Mouse (Mus musculus) brain, embryonic 14.5 days (tissue): Measurements from ENCODE around the gene Boc. TPM values are rescaled to one million over a fixed set of nuclear protein-coding genes. Genes with fewer than 3 reads are reported as not detected.
A peak's percentile ranks its signal among the peaks of the same experiment; 100 is the strongest.

Experiments
- DNase-seq: peaks from one replicate; pipeline ENCODE4 v3.0.0-alpha.2; 2011; ENCODE audit warnings: low read depth
- CTCF ChIP-seq: fragments of 200-500 bp; IDR thresholded peaks from 2 replicates; pipeline ENCODE4 v1.5.1; 2012; ENCODE audit warnings: inconsistent platforms, mild to moderate bottlenecking, moderate library complexity, borderline replicate concordance; ENCODE audit not compliant: insufficient read depth, insufficient read length; ENCODE audit errors: extremely low read depth
- POLR2A ChIP-seq: fragments of 200-500 bp; IDR thresholded peaks from 2 replicates; pipeline ENCODE4 v1.6.1; 2012; ENCODE audit warnings: mild to moderate bottlenecking, inconsistent platforms, borderline replicate concordance; ENCODE audit not compliant: poor library complexity, insufficient read depth, insufficient read length, severe bottlenecking; ENCODE audit errors: extremely low read depth
- polyA plus RNA-seq: library from polyadenylated mRNA; depleted of rRNA; stranded (reverse); fragments of >200 nt; gene quantifications from 2 replicates; pipeline ENCODE4 v1.2.3, GENCODE M21; 2012

Gene Boc
- polyA plus RNA-seq, 1 experiment = 20.2 TPM

DNA sequence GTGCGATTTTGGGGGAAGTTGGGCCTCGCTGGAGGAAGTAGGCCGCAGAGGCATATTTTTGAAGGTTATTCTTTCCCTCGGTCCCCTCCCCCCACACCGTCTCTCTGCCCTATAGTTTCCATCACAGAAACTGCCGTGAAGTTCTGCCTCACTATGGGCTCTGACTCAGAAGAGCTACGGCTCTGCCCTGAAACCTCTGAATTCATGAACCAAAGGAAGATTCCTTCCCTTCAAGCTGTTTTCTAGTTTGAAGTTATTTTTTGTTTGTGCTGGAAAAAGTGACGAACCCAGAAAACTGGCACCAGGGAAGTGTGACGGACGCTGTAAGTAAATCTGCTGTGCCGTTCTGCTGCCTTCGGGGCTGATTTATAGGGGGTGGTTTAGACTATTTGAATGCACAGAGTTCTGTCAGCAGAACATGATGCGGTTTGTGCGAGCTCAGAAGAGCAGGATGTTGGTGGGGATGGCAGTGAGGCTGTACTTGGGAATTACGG lies 61.7 kb downstream of the Boc start:
- TF ChIP-seq CTCF = no peak
- TF ChIP-seq POLR2A = no peak
- no peak for DNase-seq

DNA sequence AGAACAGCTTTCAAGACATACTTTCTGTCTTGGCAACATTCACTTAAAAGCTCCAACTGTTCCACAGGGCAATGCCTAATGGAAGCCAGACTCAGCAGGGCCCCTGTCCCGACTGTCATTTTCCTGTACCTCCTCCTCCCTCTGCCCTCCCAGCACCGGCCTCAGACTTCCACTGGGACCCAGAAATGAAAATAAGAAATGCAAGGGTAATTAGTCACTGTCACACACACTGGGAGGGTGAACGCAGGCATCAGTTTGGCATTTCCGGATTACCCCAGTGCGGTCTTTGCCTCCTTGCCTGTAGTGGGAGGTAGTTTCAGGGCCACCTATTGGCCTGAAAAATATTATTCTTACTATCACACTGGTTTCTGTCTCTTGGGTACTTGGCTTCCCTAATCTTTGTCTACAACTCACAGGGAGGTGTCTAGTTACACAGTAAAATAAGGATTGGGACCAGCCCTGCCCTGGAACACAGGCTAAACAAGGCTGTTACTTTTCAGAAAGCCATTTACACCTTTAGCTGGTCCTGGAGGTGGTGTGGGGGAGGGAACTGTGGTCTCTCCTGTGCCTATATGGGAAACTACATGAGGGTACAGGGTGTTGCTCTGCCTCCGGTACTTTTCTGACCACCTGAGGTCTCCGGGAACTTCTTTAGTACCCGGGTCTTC lies 64.1 kb downstream of the Boc start:
- TF ChIP-seq POLR2A (no peak), CTCF (no peak)
- DNase-seq = peak; percentile 76

DNA sequence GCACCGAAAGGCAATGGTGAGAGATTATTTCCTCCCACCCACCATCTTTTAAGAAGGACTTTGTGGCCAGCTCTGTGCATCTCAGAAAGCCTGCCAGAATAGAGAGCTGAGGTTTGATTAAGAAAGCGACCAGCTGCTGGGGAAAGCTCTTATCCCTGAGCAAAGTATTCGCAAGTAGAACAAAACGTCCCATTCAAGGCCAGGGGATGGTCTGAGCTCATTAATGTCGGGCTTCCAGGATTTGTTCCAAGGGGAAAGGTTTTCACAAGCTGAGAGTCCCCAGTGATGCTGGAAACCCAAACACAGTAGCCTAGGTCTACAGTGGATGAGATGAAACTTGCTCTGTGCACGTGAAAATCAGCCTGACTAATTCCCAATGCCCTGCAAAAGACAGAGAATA lies 64.8 kb downstream of the Boc start:
- TF ChIP-seq POLR2A (no peak), CTCF (no peak)
- DNase-seq = peak; percentile 93

DNA sequence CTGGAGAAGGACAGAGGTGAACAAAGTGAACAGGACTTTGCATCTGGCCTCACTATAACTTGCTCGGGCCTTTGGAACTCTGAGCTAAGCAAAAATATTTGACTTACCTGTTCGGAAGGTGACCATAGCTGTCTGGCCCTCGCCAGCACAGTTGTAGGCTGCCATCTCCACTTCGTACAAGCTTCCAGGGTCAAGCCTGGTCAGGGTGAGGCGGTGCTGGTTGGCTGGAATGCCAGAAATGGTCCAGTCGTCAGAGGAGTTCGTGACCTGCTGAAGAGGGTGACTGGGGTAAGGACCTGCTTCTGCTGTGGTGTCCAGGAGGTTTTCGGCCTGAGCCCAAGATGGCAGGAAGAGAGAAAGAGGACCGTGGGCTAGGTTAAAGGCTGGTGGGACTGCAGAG lies 66.0 kb downstream of the Boc start:
- TF ChIP-seq CTCF = no peak
- no peak for TF ChIP-seq POLR2A
- no peak for DNase-seq

DNA sequence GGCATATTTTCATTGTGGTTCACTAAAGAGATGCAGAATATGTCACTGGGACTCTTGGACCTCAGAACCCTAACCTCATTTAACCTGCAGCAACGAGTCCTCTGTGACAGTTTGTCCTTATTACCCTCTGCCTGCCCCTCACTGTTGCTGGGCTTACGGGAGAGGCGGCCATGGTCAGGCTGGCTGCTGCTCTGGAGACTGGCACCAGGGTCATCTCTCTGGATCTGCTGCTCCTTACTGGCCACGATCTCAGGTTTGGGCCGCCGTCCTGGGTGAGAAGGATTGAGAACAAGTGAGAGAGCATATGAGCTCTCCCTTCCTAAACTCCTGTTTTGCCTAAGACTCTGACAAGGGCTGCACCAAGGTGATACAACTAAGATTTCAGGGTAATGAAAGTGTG lies 66.5 kb downstream of the Boc start:
- TF ChIP-seq CTCF = no peak
- no peak for TF ChIP-seq POLR2A
- no peak for DNase-seq

DNA sequence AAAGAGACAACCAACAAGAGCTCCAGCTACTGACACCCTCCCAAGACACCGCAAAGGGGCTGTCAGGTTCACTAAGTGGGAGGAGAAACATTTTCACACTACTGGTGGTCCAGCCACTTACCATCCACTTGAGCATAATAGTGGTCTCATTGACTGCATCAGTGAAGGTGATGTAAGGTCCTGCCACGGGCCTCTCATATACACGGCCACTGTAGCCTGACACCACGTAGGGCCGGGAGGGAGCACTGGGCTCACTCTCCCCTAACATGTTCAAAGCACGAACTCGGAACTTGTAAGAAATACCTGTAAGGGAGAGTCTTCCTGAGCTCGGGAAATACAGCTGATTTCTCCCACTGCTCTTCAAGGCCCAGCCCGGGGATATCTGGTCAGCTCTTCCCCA lies 67.6 kb downstream of the Boc start:
- no peak for TF ChIP-seq CTCF
- TF ChIP-seq POLR2A = no peak
- DNase-seq = no peak

GRCm38 (mm10) chr16:44487194-44487593 lies 71.5 kb downstream of the Boc start:
- TF ChIP-seq POLR2A (no peak), CTCF (no peak)
- no peak for DNase-seq

GRCm38 (mm10) chr16:44486612-44487011 lies 72.1 kb downstream of the Boc start:
- peak; percentile 46 for DNase-seq
- TF ChIP-seq CTCF (no peak), POLR2A (no peak)

DNA sequence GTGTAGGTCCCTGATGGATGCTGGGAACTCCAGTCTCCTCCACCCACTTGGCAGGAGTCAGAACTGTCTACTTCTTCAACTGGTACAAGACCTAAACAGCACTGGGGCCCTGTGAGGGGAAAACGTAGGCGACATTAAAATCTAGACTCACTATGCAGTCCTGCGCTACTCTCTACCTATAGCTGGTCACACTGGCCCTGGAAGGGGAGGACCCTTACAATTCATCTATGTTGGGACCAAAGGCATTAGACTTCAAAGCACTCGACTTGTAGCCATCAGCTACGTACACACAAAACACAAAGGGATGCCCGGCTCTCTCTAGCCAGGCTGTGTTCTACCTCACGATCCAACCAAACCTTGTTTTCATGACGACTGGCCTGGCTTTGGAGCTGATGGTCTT lies 73.0 kb downstream of the Boc start:
- no peak for DNase-seq
- TF ChIP-seq POLR2A = no peak
- TF ChIP-seq CTCF = no peak

GRCm38 (mm10) chr16:44484831-44485230 lies 73.9 kb downstream of the Boc start:
- no peak for DNase-seq
- TF ChIP-seq CTCF (no peak), POLR2A (no peak)

GRCm38 (mm10) chr16:44484079-44484478 lies 74.6 kb downstream of the Boc start:
- peak; percentile 92 for DNase-seq
- TF ChIP-seq CTCF (peak; percentile 93), POLR2A (no peak)
